Mouse (Mus musculus) neural tube, embryonic 14.5 days (tissue): ENCODE data around the gene E130114P18Rik. TPM values are rescaled to one million over a fixed set of nuclear protein-coding genes. Genes with fewer than 3 reads are reported as not detected.

Experiments used
- ATAC-seq: fragments of 200-750 bp; cut with Nextera tagmentation; 2 replicates; pipeline ENCODE4 v1.8.0; 2017; ENCODE audit warnings: low read depth, mild to moderate bottlenecking, moderate TSS enrichment, moderate library complexity
- H3K27ac ChIP-seq: fragments of 300-500 bp; sonication (generic); 2 replicates; pipeline ENCODE4 v1.5.1; 2014; ENCODE audit warnings: low read depth, mild to moderate bottlenecking, control low read depth, low read length, moderate library complexity, mixed read lengths
- H3K27me3 ChIP-seq: fragments of 300-500 bp; sonication (generic); 2 replicates; pipeline ENCODE4 v1.6.1; 2014; ENCODE audit warnings: low read length; ENCODE audit not compliant: control insufficient read depth, insufficient read depth
- H3K36me3 ChIP-seq: fragments of 300-500 bp; sonication (generic); 2 replicates; pipeline ENCODE4 v1.6.1; 2014; ENCODE audit warnings: low read length, mixed read lengths; ENCODE audit not compliant: control insufficient read depth, insufficient read depth
- H3K4me1 ChIP-seq: fragments of 300-500 bp; sonication (generic); 2 replicates; pipeline ENCODE4 v1.6.1; 2014; ENCODE audit warnings: low read length; ENCODE audit not compliant: control insufficient read depth, insufficient read depth
- H3K4me2 ChIP-seq: fragments of 300-500 bp; sonication (generic); 2 replicates; pipeline ENCODE4 v1.6.1; 2014; ENCODE audit warnings: mild to moderate bottlenecking, low read depth, low read length, control low read depth
- H3K4me3 ChIP-seq: fragments of 300-500 bp; sonication (generic); 2 replicates; pipeline ENCODE4 v1.5.1; 2014; ENCODE audit warnings: low read depth, low read length, control low read depth, mixed read lengths
- H3K9ac ChIP-seq: fragments of 300-500 bp; sonication (generic); replicated peaks from 2 replicates; pipeline ENCODE4 v1.6.1; 2014; ENCODE audit warnings: low read depth, mild to moderate bottlenecking, control low read depth, low read length, mixed read lengths
- H3K9me3 ChIP-seq: fragments of 300-500 bp; sonication (generic); 2 replicates; pipeline ENCODE4 v1.6.1; 2016; ENCODE audit warnings: low read length; ENCODE audit not compliant: control insufficient read depth
- WGBS: fragments of 180-500 bp; shearing (Covaris S2); extraction: QIAGEN DNeasy Blood & Tissue Kit; methylation state at CpG from one replicate; pipeline ENCODE4 v1.1.7; 2014; 5-methylcytosine and 5-hydroxymethylcytosine counted together
- polyA plus RNA-seq: library from polyadenylated mRNA; unstranded; fragments of >200 nt; fragmentation: Nextera tagmentation; extraction: Ambion mirVana; gene quantifications from 2 replicates; pipeline ENCODE4 v1.2.1, GENCODE M21; 2014

E130114P18Rik gene
- polyA plus RNA-seq, 1 experiment from 2014 or later = 22.6 TPM

GRCm38 (mm10) chr4:97544016-97544415 lies 233.9 kb downstream of the E130114P18Rik start:
- 48% methylated on average over 5 of the region's 5 CpGs for WGBS
- Histone ChIP-seq H3K27ac (no peak overlapping the region), H3K4me3 (no peak overlapping the region), H3K9me3 (no peaks in the 10 kb centered on the region), H3K27me3 (no peaks in the 10 kb centered on the region), H3K9ac (no peak overlapping the region), H3K36me3 (no peaks in the 10 kb centered on the region), H3K4me2 (no peak overlapping the region), H3K4me1 (no peaks in the 10 kb centered on the region)
- ATAC-seq = no peak

DNA sequence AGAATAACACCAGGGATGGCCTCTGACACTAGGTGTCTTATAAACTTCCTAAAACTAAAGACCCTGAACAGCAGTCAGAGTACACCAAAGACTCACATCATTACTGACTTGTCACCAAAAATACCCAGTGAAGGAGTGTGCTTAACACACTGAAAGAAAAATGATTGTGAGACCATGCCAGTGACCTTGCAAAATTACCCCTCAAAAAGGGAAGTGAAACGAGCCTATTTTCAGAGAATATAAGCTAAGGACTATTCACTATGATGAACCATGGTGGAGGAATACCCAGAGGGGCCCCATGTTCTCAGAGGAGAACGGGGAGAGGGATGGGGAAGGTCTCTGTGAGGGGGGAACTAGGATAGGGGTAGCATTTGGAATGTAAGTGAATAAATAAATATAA lies 245.8 kb downstream of the E130114P18Rik start:
- H3K27me3 ChIP-seq = no peaks in the 10 kb centered on the region
- WGBS = 69% methylated on average over 2 of the region's 2 CpGs
- H3K9me3 ChIP-seq = no peaks in the 10 kb centered on the region
- no peaks in the 10 kb centered on the region for H3K4me1 ChIP-seq
- no peak overlapping the region for H3K27ac ChIP-seq
- H3K4me2 ChIP-seq = no peak overlapping the region
- H3K4me3 ChIP-seq = no peak overlapping the region
- no peak for ATAC-seq
- H3K36me3 ChIP-seq = no peaks in the 10 kb centered on the region
- H3K9ac ChIP-seq = no peak overlapping the region

- Histone ChIP-seq H3K27ac (no peak overlapping the region), H3K36me3 (no peaks in the 10 kb centered on the region), H3K9me3 (no peaks in the 10 kb centered on the region), H3K4me2 (no peak overlapping the region), H3K4me1 (no peaks in the 10 kb centered on the region), H3K27me3 (no peaks in the 10 kb centered on the region), H3K4me3 (no peak overlapping the region), H3K9ac (no peak overlapping the region)
- WGBS = 86% methylated on average over 2 of the region's 2 CpGs
- ATAC-seq = no peak
These were observed 249.4 kb downstream of the E130114P18Rik start for GRCm38 (mm10) chr4:97528517-97528916.

Other genes with a start within 250 kb of the E130114P18Rik start
- 50.0 and 55.0 TPM in 2 replicates for gene Nfia, start 5.3 kb downstream of the E130114P18Rik start, polyA plus RNA-seq